Mouse (Mus musculus): ENCODE results near the gene Akap5. TPM values are rescaled to one million over a fixed set of nuclear protein-coding genes. Genes with fewer than 3 reads are reported as not detected.

The Akap5 gene
- polyA plus RNA-seq, 1 experiment from 2014 or later = 12.3 TPM

GRCm38 (mm10) chr12:76369978-76370830, 45.5 kb downstream of the Akap5 start, which contains the start of gene Zbtb1:
TSS of gene Zbtb1 (plus strand) at chr12:76370266.
- peak; percentile 52 for ATAC-seq
- WGBS = under 1% methylated on average over 84 of the region's 99 CpGs
- peak within 1 kb of the TSS; percentile 100 for H3K9ac ChIP-seq (ENCODE audit: low read depth, low read length)
- peak within 1 kb of the TSS; percentile 97 for H3K4me3 ChIP-seq (ENCODE audit: low read length)
- no peaks in the 10 kb centered on the region for H3K36me3 ChIP-seq (ENCODE audit: control insufficient read depth, insufficient read depth, low read length)
- H3K27ac ChIP-seq (ENCODE audit: low read depth, low read length) = peak within 1 kb of the TSS; percentile 99
- H3K4me1 ChIP-seq (ENCODE audit: control insufficient read depth, insufficient read depth, low read depth, low read length) = peaks cover 27% of the 10 kb centered on the region
- H3K9me3 ChIP-seq (ENCODE audit: control insufficient read depth, low read length) = no peaks in the 10 kb centered on the region
- H3K4me2 ChIP-seq (ENCODE audit: low read length) = peak within 1 kb of the TSS; percentile 88
- no peaks in the 10 kb centered on the region for H3K27me3 ChIP-seq (replicated peaks; ENCODE audit: control insufficient read depth, insufficient read depth, low read length)

GRCm38 (mm10) chr12:76370831-76371571, 46.3 kb downstream of the Akap5 start:
- H3K9me3 ChIP-seq (ENCODE audit: control insufficient read depth, low read length) = no peaks in the 10 kb centered on the region
- no peaks in the 10 kb centered on the region for H3K36me3 ChIP-seq (ENCODE audit: control insufficient read depth, insufficient read depth, low read length)
- peak overlapping the region; percentile 97 for H3K4me3 ChIP-seq (ENCODE audit: low read length)
- no peaks in the 10 kb centered on the region for H3K27me3 ChIP-seq (replicated peaks; ENCODE audit: control insufficient read depth, insufficient read depth, low read length)
- H3K27ac ChIP-seq (ENCODE audit: low read depth, low read length) = peak overlapping the region; percentile 99
- H3K9ac ChIP-seq (ENCODE audit: low read depth, low read length) = peak overlapping the region; percentile 100
- WGBS = under 1% methylated on average over 60 of the region's 63 CpGs
- peak overlapping the region; percentile 88 for H3K4me2 ChIP-seq (ENCODE audit: low read length)
- ATAC-seq = peak; percentile 21; the same call in 1 of the 2 replicates
- peaks cover 27% of the 10 kb centered on the region for H3K4me1 ChIP-seq (ENCODE audit: control insufficient read depth, insufficient read depth, low read depth, low read length)

- 47% methylated on average over 7 of the region's 7 CpGs for WGBS
- no peak overlapping the region for H3K9ac ChIP-seq (ENCODE audit: low read depth, low read length)
- ATAC-seq = no peak
- H3K4me1 ChIP-seq (ENCODE audit: control insufficient read depth, insufficient read depth, low read depth, low read length) = peaks cover 25% of the 10 kb centered on the region
- H3K4me3 ChIP-seq (ENCODE audit: low read length) = peak overlapping the region; percentile 97
- H3K9me3 ChIP-seq (ENCODE audit: control insufficient read depth, low read length) = no peaks in the 10 kb centered on the region
- no peak overlapping the region for H3K27ac ChIP-seq (ENCODE audit: low read depth, low read length)
- no peaks in the 10 kb centered on the region for H3K27me3 ChIP-seq (replicated peaks; ENCODE audit: control insufficient read depth, insufficient read depth, low read length)
- peak overlapping the region; percentile 88 for H3K4me2 ChIP-seq (ENCODE audit: low read length)
- H3K36me3 ChIP-seq (ENCODE audit: control insufficient read depth, insufficient read depth, low read length) = no peaks in the 10 kb centered on the region
These were observed 47.4 kb downstream of the Akap5 start for GRCm38 (mm10) chr12:76372046-76372445.

- H3K9ac ChIP-seq (ENCODE audit: low read depth, low read length) = no peak overlapping the region
- no peaks in the 10 kb centered on the region for H3K9me3 ChIP-seq (ENCODE audit: control insufficient read depth, low read length)
- H3K4me2 ChIP-seq (ENCODE audit: low read length) = no peak overlapping the region
- H3K27ac ChIP-seq (ENCODE audit: low read depth, low read length) = no peak overlapping the region
- H3K4me1 ChIP-seq (ENCODE audit: control insufficient read depth, insufficient read depth, low read depth, low read length) = peaks cover 14% of the 10 kb centered on the region
- H3K4me3 ChIP-seq (ENCODE audit: low read length) = no peak overlapping the region
- WGBS = 82% methylated on average over 5 of the region's 7 CpGs
- no peaks in the 10 kb centered on the region for H3K27me3 ChIP-seq (replicated peaks; ENCODE audit: control insufficient read depth, insufficient read depth, low read length)
- H3K36me3 ChIP-seq (ENCODE audit: control insufficient read depth, insufficient read depth, low read length) = no peaks in the 10 kb centered on the region
- ATAC-seq = no peak
These were observed 48.5 kb downstream of the Akap5 start for GRCm38 (mm10) chr12:76372881-76373818.

DNA sequence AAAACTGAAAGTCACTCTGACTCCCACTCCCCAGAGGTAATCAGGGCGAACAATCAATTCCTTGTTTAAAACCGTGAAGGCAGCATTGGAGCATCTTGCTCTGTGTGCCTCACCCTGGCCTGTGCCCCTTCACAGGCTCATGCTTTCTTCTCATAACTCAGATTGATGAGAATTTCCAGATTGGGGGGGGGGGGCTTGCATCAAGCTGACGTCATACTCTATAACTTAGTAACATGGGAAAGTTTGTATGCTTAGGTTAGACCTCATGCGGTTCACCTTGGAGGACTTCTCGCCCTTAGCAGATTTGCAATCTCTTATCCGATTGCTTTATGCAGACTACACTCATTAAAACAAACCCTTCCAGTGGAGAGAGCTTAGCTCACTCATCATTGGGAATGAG, 49.3 kb downstream of the Akap5 start:
- Histone ChIP-seq H3K9ac (ENCODE audit: low read depth, low read length) (no peak overlapping the region), H3K4me2 (ENCODE audit: low read length) (no peak overlapping the region), H3K27ac (ENCODE audit: low read depth, low read length) (no peak overlapping the region), H3K9me3 (ENCODE audit: control insufficient read depth, low read length) (no peaks in the 10 kb centered on the region), H3K4me3 (ENCODE audit: low read length) (no peak overlapping the region), H3K27me3 (replicated peaks; ENCODE audit: control insufficient read depth, insufficient read depth, low read length) (no peaks in the 10 kb centered on the region), H3K36me3 (ENCODE audit: control insufficient read depth, insufficient read depth, low read length) (no peaks in the 10 kb centered on the region), H3K4me1 (ENCODE audit: control insufficient read depth, insufficient read depth, low read depth, low read length) (peaks cover 9% of the 10 kb centered on the region)
- ATAC-seq = no peak
- WGBS = 55% methylated on average over 6 of the region's 6 CpGs

GRCm38 (mm10) chr12:76374911-76375310, 50.2 kb downstream of the Akap5 start:
- H3K27ac ChIP-seq (ENCODE audit: low read depth, low read length) = no peak overlapping the region
- H3K9me3 ChIP-seq (ENCODE audit: control insufficient read depth, low read length) = no peaks in the 10 kb centered on the region
- no peak overlapping the region for H3K4me2 ChIP-seq (ENCODE audit: low read length)
- H3K9ac ChIP-seq (ENCODE audit: low read depth, low read length) = no peak overlapping the region
- H3K27me3 ChIP-seq (replicated peaks; ENCODE audit: control insufficient read depth, insufficient read depth, low read length) = no peaks in the 10 kb centered on the region
- no peaks in the 10 kb centered on the region for H3K36me3 ChIP-seq (ENCODE audit: control insufficient read depth, insufficient read depth, low read length)
- no peak overlapping the region for H3K4me3 ChIP-seq (ENCODE audit: low read length)
- H3K4me1 ChIP-seq (ENCODE audit: control insufficient read depth, insufficient read depth, low read depth, low read length) = peaks cover 9% of the 10 kb centered on the region
- no peak for ATAC-seq
- WGBS = 78% methylated on average over 4 of the region's 4 CpGs

DNA sequence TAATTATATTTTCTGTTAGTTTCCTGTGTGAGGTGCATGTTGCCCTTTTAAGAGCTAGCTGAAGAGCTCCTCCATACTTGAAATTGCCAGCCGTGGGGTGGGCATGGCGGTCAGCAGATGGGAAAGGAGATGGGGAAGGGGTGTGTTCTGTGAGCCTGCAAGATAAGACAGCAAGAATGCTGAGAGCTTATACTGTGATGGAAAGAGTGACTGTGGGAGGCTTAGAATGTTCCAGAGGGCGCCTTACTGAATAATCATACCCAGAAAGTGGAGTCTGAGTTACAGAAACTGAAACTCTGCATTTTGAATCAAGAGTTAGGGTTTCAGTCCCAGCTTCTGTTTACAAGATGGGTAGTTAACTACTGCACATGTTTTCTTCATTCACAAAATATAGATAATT, 50.8 kb downstream of the Akap5 start:
- H3K9ac ChIP-seq (ENCODE audit: low read depth, low read length) = no peak overlapping the region
- no peaks in the 10 kb centered on the region for H3K27me3 ChIP-seq (replicated peaks; ENCODE audit: control insufficient read depth, insufficient read depth, low read length)
- no peaks in the 10 kb centered on the region for H3K9me3 ChIP-seq (ENCODE audit: control insufficient read depth, low read length)
- ATAC-seq = no peak
- H3K36me3 ChIP-seq (ENCODE audit: control insufficient read depth, insufficient read depth, low read length) = no peaks in the 10 kb centered on the region
- H3K27ac ChIP-seq (ENCODE audit: low read depth, low read length) = no peak overlapping the region
- H3K4me1 ChIP-seq (ENCODE audit: control insufficient read depth, insufficient read depth, low read depth, low read length) = peaks cover 9% of the 10 kb centered on the region
- 92% methylated on average over 3 of the region's 3 CpGs for WGBS
- no peak overlapping the region for H3K4me2 ChIP-seq (ENCODE audit: low read length)
- no peak overlapping the region for H3K4me3 ChIP-seq (ENCODE audit: low read length)

DNA sequence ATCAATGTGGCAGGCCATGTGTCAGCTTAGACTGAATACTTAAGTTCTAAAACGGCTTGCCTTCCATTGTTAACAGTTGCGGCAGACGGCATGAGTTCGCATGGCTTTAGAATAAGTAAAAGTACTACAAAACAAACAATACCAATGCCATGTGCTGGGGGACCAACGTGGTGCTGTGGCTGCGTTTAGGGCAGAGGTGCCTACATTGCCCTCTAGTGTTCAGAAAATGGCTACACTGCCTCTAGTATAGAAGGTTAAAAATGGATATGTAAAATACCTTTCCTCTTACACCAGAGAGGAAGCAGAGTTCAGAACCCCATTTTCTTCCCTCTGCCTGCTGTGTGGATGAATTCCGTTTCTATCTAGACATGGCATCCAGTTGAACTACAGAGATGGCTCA, 52.0 kb downstream of the Akap5 start:
- no peak for ATAC-seq
- no peaks in the 10 kb centered on the region for H3K9me3 ChIP-seq (ENCODE audit: control insufficient read depth, low read length)
- H3K27ac ChIP-seq (ENCODE audit: low read depth, low read length) = no peak overlapping the region
- no peak overlapping the region for H3K4me3 ChIP-seq (ENCODE audit: low read length)
- WGBS = 36% methylated on average over 7 of the region's 7 CpGs
- no peaks in the 10 kb centered on the region for H3K27me3 ChIP-seq (replicated peaks; ENCODE audit: control insufficient read depth, insufficient read depth, low read length)
- no peak overlapping the region for H3K4me2 ChIP-seq (ENCODE audit: low read length)
- H3K36me3 ChIP-seq (ENCODE audit: control insufficient read depth, insufficient read depth, low read length) = no peaks in the 10 kb centered on the region
- H3K9ac ChIP-seq (ENCODE audit: low read depth, low read length) = no peak overlapping the region
- peaks cover 7% of the 10 kb centered on the region for H3K4me1 ChIP-seq (ENCODE audit: control insufficient read depth, insufficient read depth, low read depth, low read length)

All from hindbrain, embryonic 16.5 days (tissue).